Mouse (Mus musculus): ENCODE results near the gene Cuedc1.

Gene Cuedc1

DNA sequence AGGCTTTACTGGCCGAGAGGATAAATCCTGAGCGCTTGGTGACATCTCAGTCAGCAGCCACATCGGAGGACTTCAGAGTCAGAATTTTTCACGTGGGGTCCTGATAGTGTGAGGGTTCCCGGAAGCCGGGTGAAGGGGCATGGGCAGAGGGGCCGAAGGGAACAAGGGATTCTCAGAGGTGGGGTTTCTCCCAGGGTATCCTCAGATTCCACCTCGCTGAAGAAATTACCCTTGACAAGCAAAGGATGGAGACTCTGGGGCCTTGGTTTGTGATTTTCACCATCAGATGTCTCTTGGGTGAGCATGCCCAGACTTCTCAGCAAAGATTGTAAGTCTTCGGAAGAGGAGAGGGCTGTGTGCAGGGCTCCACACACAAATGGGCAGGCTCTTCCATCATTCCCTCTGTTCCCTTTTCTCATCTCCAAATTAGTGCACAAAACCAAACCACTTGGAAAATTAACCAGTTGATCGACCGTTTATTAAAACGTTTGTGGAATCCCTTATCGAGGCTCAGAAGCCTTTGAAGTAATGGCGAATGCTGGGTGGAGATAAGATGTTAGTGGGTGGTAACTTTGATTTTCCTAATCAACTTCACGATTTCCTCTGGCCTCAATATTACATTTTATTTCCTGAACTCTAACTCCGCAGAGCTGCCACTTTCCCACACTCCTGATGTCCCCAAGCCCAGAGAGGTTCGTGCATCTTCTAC lies at the start of gene Cuedc1:
TSS of gene Cuedc1 (plus strand) at position 38 of the 709 bp plus-strand sequence.
- DNase-seq (ENCODE audit: low spot score) = no peak

DNA sequence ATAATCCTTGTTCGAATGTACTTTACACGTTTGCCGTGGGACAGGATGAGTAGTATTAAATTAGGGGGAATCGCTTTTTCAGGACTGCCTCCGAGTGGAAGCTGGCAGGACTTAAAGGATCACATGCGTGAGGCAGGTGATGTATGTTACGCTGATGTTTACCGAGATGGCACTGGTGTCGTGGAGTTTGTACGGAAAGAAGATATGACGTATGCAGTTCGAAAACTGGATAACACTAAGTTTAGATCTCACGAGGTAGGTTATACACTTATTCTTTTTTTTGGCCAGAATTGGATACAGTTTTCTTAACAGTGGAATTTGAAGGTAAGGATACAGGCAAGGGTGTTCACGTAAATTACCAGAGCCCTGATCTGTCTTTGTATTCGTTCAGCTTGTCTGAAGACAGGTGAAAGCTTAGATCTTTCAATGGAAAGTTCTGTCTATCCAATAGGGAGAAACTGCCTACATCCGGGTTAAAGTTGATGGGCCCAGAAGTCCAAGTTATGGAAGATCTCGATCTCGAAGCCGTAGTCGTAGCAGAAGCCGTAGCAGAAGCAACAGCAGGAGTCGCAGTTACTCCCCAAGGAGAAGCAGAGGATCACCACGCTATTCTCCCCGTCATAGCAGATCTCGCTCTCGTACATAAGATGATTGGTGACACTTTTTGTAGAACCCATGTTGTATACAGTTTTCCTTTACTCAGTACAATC lies 48.7 kb upstream of the Cuedc1 start:
- peak; percentile 71 for DNase-seq (ENCODE audit: low spot score)

GRCm38 (mm10) chr11:88049732-88050131 lies 48.1 kb upstream of the Cuedc1 start:
- no peak for DNase-seq (ENCODE audit: low spot score)

- DNase-seq (ENCODE audit: low spot score) = no peak
Observed at GRCm38 (mm10) chr11:88052638-88053037, 45.2 kb upstream of the Cuedc1 start.

- no peak for DNase-seq (ENCODE audit: low spot score)
Observed at GRCm38 (mm10) chr11:88053821-88054220, 44.0 kb upstream of the Cuedc1 start.

DNA sequence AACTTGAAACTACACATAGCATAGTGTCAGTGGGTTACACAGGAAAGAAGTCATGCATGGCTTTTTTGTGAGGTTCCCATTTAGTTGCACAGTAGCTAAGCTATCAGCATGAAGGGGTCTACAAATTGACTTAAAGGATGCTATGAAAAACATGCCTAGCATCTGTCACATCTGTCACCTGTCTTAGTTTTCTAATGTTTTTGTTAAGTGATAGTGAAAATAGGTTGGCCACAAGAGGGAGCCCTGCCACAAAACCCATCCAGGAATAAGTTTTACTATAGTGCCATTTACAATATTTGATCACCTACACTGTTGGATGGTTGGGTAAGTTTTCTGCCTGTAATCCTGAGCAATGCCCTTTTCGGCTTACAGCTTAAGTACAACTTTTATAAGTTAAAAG lies 43.3 kb upstream of the Cuedc1 start:
- peak; percentile 67 for DNase-seq (ENCODE audit: low spot score)

DNA sequence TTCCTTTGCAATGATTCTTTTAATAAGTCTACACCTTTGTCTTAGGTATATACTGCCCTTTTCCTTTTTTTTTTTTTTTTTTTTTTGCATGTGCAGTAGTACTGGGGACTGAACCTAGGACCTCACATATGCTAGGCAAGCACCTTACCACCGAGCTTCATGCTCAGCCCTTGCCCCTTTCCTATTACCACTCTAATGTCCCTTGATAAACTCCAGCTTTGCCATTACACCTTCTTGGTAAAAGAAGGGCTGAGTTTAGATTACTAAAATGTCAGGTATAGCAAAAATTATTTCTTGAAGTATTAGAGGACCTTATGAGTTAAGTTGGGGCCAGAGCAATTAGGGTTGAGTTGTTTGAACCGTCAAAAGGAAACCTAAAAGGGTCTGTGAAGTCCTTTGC lies 42.1 kb upstream of the Cuedc1 start:
- DNase-seq (ENCODE audit: low spot score) = no peak

- DNase-seq (ENCODE audit: low spot score) = no peak
Observed at GRCm38 (mm10) chr11:88057788-88058187, 40.1 kb upstream of the Cuedc1 start.

- peak; percentile 63 for DNase-seq (ENCODE audit: low spot score)
Observed at GRCm38 (mm10) chr11:88059141-88059540, 38.7 kb upstream of the Cuedc1 start.

DNA sequence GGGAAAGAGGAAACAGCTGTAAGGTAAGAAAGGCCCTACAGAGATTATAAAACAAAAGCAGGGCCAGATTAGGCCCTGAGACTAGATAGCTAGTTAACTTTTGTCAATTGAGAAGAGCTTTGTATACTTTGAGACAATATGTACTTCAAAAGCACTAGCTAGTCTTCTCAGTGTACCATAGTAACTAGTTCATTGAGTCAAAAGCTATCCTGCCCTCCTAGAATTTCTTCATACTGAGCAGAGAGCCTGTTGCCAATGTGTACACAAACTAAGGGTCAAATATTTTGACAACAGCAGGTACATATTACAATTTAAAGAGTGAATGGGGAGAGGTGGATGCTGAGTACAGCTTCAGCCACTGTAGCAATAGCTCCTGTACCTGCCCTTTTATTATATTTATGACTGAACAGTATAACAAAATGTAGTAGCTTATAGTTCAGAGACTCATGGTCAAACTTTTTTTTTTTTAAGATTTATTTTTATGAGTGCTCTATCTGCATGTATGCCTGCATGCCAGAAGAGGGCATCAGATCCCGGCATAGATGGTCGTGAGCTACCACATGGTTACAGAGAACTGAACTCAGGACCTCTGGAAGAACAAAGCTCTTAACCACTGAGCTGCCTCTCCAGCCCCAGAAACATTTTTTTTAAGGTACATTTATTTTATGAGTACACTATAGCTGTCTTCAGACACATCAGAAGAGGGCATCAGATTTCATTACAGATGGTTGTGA lies 35.8 kb upstream of the Cuedc1 start:
- DNase-seq (ENCODE audit: low spot score) = peak; percentile 33

DNA sequence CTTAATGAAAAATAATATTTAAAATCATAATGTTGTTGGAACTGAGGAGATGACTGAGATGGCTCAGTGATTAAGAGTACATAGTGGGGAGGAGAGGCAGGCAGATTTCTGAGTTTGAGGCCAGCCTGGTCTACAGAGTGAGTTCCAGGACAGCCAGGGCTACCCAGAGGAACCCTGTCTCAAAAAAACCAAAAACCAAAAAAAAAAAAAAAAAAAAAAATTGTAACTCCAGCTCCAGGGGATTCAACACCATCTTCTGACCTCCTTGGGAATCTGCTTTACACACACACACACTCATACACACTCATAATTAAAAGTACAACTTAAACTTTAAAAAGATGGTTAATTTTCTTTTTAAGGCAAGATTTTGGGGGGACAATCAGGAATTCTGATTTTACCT lies 32.1 kb upstream of the Cuedc1 start:
- no peak for DNase-seq (ENCODE audit: low spot score)

- DNase-seq (ENCODE audit: low spot score) = no peak
Observed at GRCm38 (mm10) chr11:88067191-88067585, 30.7 kb upstream of the Cuedc1 start.

- peak; percentile 78 for DNase-seq (ENCODE audit: low spot score)
Observed at GRCm38 (mm10) chr11:88067586-88068410, 30.1 kb upstream of the Cuedc1 start, which contains the start of gene Vezf1. TSS of gene Vezf1 (plus strand) at chr11:88068279.

DNA sequence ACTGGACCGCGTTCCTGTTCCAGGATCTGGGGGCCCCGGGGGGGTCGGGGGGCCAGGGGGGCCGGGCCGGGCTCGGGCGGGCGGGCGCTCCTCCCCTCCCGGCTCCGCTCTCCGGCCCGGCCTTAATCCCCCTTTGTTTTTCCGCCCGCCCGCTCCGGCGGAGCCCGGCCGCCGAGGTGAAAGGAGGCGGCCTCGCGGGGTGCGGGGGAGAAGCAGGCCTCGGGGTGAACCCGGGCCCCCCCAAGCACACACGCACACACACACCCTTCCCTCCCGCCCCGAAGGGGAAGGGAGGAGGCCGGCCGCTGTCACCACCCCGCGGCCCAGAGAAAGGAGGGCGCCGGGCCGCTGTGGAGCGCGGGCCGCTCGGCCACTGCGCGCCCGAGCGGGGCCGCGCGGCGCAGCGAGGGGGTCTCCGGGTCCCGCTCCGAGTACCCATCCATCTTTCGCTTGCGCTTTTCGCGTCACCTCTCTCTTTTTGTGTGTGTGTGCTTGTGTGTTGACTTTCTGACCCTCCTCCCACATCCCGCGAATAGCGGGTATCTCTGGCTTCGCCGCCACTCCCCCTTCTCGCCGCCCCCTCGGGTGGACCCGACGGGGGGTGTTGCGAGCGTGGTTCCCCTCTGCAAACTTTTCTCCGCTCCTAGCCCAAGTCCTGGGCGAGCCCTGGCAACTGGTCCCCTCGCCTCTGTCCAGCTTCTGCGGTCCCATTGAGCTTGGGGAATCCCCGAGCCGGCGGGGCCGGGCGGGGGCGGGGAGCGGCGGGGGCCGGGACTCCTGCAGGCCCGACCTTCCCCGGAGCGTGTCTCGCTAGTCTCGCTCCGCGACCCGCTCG lies 29.2 kb upstream of the Cuedc1 start:
- peak; percentile 49 for DNase-seq (ENCODE audit: low spot score)

GRCm38 (mm10) chr11:88069246-88069570 lies 28.6 kb upstream of the Cuedc1 start:
- DNase-seq (ENCODE audit: low spot score) = no peak

DNA sequence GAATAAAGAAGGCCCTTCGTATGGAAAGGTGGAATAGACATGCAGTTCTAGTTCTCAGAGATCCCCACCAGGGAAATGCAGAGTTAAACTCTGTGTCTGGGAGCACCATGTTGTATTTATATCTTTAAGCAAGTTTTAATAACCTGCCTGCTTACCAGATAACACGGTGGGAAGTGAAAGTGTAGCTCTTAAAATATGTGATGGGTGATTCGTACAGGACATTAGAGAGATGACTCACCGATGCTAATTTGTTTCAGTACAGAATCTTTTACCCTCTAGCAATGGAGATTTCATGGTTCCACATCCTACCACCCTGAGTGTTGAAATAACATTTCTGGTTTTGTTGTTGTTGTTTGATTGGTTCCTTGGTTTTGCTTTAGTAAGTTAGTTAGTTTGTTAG lies 27.5 kb upstream of the Cuedc1 start:
- no peak for DNase-seq (ENCODE audit: low spot score)

DNA sequence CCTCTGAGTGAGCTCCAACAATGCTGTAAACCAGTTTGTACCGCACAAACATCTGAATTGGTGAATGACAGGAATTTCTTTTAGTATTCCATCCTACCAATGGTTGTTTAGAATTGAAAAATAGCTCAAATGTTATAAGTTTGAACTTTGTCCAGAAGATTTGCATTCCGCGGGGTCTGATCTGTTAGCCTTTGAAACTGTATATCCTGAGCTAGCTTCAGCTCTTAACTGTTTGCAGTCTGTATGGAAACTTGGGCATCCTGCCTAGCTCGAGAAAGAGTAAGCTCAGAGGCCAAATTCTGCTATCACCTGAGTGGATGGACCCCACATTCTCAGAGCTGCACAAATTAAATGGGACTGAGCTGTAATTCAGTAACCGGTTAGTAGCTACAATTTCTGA lies 26.7 kb upstream of the Cuedc1 start:
- DNase-seq (ENCODE audit: low spot score) = no peak

- peak; percentile 73 for DNase-seq (ENCODE audit: low spot score)
Observed at GRCm38 (mm10) chr11:88073343-88073875, 24.4 kb upstream of the Cuedc1 start.

GRCm38 (mm10) chr11:88075701-88076100 lies 22.2 kb upstream of the Cuedc1 start:
- DNase-seq (ENCODE audit: low spot score) = no peak

- no peak for DNase-seq (ENCODE audit: low spot score)
Observed at GRCm38 (mm10) chr11:88076394-88076793, 21.5 kb upstream of the Cuedc1 start.

DNA sequence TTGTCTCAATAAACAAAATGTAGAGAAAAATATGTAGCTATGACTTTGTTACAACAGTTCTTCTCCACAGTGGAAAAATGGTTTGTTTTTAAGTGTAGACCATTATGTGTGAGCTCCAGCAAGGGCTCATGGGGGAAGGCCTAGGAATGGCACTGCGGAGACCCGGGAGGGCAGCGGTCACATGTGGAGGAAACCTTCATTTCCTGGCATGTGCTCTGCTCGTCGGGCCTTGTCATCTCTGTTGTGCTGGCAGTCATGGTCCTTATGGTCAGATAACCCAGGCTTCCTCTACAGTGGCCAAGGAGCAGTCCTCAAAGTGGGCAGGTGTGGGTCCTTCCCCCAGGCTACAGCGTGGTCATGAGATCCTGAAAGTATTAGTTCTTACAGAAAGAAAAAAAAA lies 14.2 kb upstream of the Cuedc1 start:
- no peak for DNase-seq (ENCODE audit: low spot score)
